Mouse (Mus musculus): ENCODE measurements around the gene Otop3. TPM values are rescaled to one million over a fixed set of nuclear protein-coding genes. Genes with fewer than 3 reads are reported as not detected.

Otop3 gene
- polyA plus RNA-seq, 1 experiment from 2014 or later = 0.11 TPM

GRCm38 (mm10) chr11:115366039-115366705 is 31.6 kb downstream of the Otop3 start:
- 18% methylated on average over 7 of the region's 7 CpGs for WGBS (ENCODE audit: insufficient replicate concordance)
- no peaks in the 10 kb centered on the region for H3K36me3 ChIP-seq (ENCODE audit: control insufficient read depth, insufficient read depth)
- peaks cover 4% of the 10 kb centered on the region for H3K4me1 ChIP-seq (ENCODE audit: control insufficient read depth, low read depth, low read length)
- H3K4me3 ChIP-seq (ENCODE audit: low read depth, low read length) = no peak overlapping the region
- peaks cover 33% of the 10 kb centered on the region for H3K27me3 ChIP-seq (ENCODE audit: control insufficient read depth, insufficient read depth, low read depth, low read length)
- H3K9me3 ChIP-seq (replicated peaks; ENCODE audit: control insufficient read depth, low read length) = no peaks in the 10 kb centered on the region
- no peak overlapping the region for H3K27ac ChIP-seq (ENCODE audit: low read length)
- H3K9ac ChIP-seq (ENCODE audit: low read depth, low read length) = no peak overlapping the region
- ATAC-seq (ENCODE audit: low read depth) = no peak
- H3K4me2 ChIP-seq (ENCODE audit: low read depth, low read length) = no peak overlapping the region

- Histone ChIP-seq H3K4me3 (ENCODE audit: low read depth, low read length) (peak overlapping the region; percentile 47), H3K9me3 (replicated peaks; ENCODE audit: control insufficient read depth, low read length) (no peaks in the 10 kb centered on the region), H3K4me2 (ENCODE audit: low read depth, low read length) (peak overlapping the region; percentile 65), H3K9ac (ENCODE audit: low read depth, low read length) (peak overlapping the region; percentile 14; the same call in 1 of the 2 replicates), H3K36me3 (ENCODE audit: control insufficient read depth, insufficient read depth) (no peaks in the 10 kb centered on the region), H3K27me3 (ENCODE audit: control insufficient read depth, insufficient read depth, low read depth, low read length) (peaks cover 37% of the 10 kb centered on the region), H3K4me1 (ENCODE audit: control insufficient read depth, low read depth, low read length) (peaks cover 4% of the 10 kb centered on the region), H3K27ac (ENCODE audit: low read length) (no peak overlapping the region)
- WGBS (ENCODE audit: insufficient replicate concordance) = 6% methylated on average over 28 of the region's 28 CpGs
- no peak for ATAC-seq (ENCODE audit: low read depth)
Measured at GRCm38 (mm10) chr11:115366706-115367394, 32.3 kb downstream of the Otop3 start.

GRCm38 (mm10) chr11:115367395-115367944 is 32.9 kb downstream of the Otop3 start, which contains the start of gene Hid1:
Hid1 (minus strand) TSS chr11:115367756.
- Histone ChIP-seq H3K9ac (ENCODE audit: low read depth, low read length) (peak within 1 kb of the TSS; percentile 17; the same call in 1 of the 2 replicates), H3K27me3 (ENCODE audit: control insufficient read depth, insufficient read depth, low read depth, low read length) (peaks cover 37% of the 10 kb centered on the region), H3K27ac (ENCODE audit: low read length) (no peak within 1 kb of the TSS), H3K36me3 (ENCODE audit: control insufficient read depth, insufficient read depth) (no peaks in the 10 kb centered on the region), H3K4me1 (ENCODE audit: control insufficient read depth, low read depth, low read length) (peaks cover 4% of the 10 kb centered on the region), H3K4me2 (ENCODE audit: low read depth, low read length) (peak within 1 kb of the TSS; percentile 65), H3K4me3 (ENCODE audit: low read depth, low read length) (peak within 1 kb of the TSS; percentile 47), H3K9me3 (replicated peaks; ENCODE audit: control insufficient read depth, low read length) (no peaks in the 10 kb centered on the region)
- WGBS (ENCODE audit: insufficient replicate concordance) = under 1% methylated on average over 39 of the region's 39 CpGs
- ATAC-seq (ENCODE audit: low read depth) = peak; percentile 79

GRCm38 (mm10) chr11:115370368-115370767 is 35.8 kb downstream of the Otop3 start:
- H3K4me2 ChIP-seq (ENCODE audit: low read depth, low read length) = no peak overlapping the region
- peaks cover 7% of the 10 kb centered on the region for H3K4me1 ChIP-seq (ENCODE audit: control insufficient read depth, low read depth, low read length)
- 38% methylated on average over 7 of the region's 7 CpGs for WGBS (ENCODE audit: insufficient replicate concordance)
- H3K27me3 ChIP-seq (ENCODE audit: control insufficient read depth, insufficient read depth, low read depth, low read length) = peaks cover 54% of the 10 kb centered on the region
- no peak overlapping the region for H3K9ac ChIP-seq (ENCODE audit: low read depth, low read length)
- H3K9me3 ChIP-seq (replicated peaks; ENCODE audit: control insufficient read depth, low read length) = no peaks in the 10 kb centered on the region
- no peaks in the 10 kb centered on the region for H3K36me3 ChIP-seq (ENCODE audit: control insufficient read depth, insufficient read depth)
- H3K4me3 ChIP-seq (ENCODE audit: low read depth, low read length) = no peak overlapping the region
- H3K27ac ChIP-seq (ENCODE audit: low read length) = no peak overlapping the region
- ATAC-seq (ENCODE audit: low read depth) = no peak

- no peak for ATAC-seq (ENCODE audit: low read depth)
- Histone ChIP-seq H3K4me3 (ENCODE audit: low read depth, low read length) (no peak overlapping the region), H3K36me3 (ENCODE audit: control insufficient read depth, insufficient read depth) (no peaks in the 10 kb centered on the region), H3K4me1 (ENCODE audit: control insufficient read depth, low read depth, low read length) (peaks cover 7% of the 10 kb centered on the region), H3K27ac (ENCODE audit: low read length) (no peak overlapping the region), H3K9ac (ENCODE audit: low read depth, low read length) (no peak overlapping the region), H3K4me2 (ENCODE audit: low read depth, low read length) (no peak overlapping the region), H3K9me3 (replicated peaks; ENCODE audit: control insufficient read depth, low read length) (no peaks in the 10 kb centered on the region), H3K27me3 (ENCODE audit: control insufficient read depth, insufficient read depth, low read depth, low read length) (peaks cover 47% of the 10 kb centered on the region)
- 49% methylated on average over 8 of the region's 8 CpGs for WGBS (ENCODE audit: insufficient replicate concordance)
Measured at GRCm38 (mm10) chr11:115371354-115371753, 36.8 kb downstream of the Otop3 start.

DNA sequence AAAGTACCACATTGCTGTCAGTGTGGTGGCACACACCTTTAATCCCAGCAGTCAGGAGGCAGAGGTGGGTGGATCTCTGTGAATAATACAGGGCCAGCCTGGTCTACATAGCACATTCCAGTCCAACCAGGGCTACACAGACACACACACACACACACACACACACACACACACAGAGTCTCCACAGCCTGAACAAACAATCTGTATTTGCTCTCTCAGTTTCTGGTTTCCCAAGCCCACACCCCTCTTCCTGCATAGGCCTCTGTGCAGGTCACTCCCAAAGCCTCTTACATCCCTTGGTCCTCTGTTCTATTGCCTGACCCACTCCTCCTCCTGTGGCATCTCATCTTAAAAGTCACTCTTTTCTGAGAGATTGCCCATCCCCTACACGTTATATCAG is 37.5 kb downstream of the Otop3 start:
- peaks cover 40% of the 10 kb centered on the region for H3K27me3 ChIP-seq (ENCODE audit: control insufficient read depth, insufficient read depth, low read depth, low read length)
- 34% methylated on average over 1 of the region's 1 CpGs for WGBS (ENCODE audit: insufficient replicate concordance)
- H3K4me2 ChIP-seq (ENCODE audit: low read depth, low read length) = no peak overlapping the region
- no peaks in the 10 kb centered on the region for H3K36me3 ChIP-seq (ENCODE audit: control insufficient read depth, insufficient read depth)
- H3K4me3 ChIP-seq (ENCODE audit: low read depth, low read length) = no peak overlapping the region
- ATAC-seq (ENCODE audit: low read depth) = no peak
- H3K4me1 ChIP-seq (ENCODE audit: control insufficient read depth, low read depth, low read length) = peaks cover 7% of the 10 kb centered on the region
- H3K27ac ChIP-seq (ENCODE audit: low read length) = no peak overlapping the region
- H3K9ac ChIP-seq (ENCODE audit: low read depth, low read length) = no peak overlapping the region
- no peaks in the 10 kb centered on the region for H3K9me3 ChIP-seq (replicated peaks; ENCODE audit: control insufficient read depth, low read length)

DNA sequence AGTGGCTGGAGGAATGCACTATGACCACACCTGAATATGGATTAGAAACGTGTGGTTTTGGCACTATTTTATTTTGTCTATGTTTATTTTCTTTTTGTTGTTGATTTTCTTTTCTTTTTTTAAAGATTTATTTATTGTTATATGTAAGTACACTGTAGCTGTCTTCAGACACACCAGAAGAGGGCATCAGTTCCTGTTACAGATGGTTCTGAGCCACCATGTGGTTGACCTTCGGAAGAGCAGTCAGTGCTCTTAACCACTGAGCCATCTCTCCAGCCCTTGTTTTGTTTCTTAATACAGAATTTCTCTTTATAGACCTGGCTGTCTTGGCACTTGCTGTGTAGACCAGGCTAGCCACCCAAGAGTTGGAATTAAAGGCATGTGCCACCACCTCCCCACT is 38.2 kb downstream of the Otop3 start:
- peaks cover 33% of the 10 kb centered on the region for H3K27me3 ChIP-seq (ENCODE audit: control insufficient read depth, insufficient read depth, low read depth, low read length)
- H3K27ac ChIP-seq (ENCODE audit: low read length) = no peak overlapping the region
- H3K4me2 ChIP-seq (ENCODE audit: low read depth, low read length) = no peak overlapping the region
- no peak for ATAC-seq (ENCODE audit: low read depth)
- peaks cover 3% of the 10 kb centered on the region for H3K4me1 ChIP-seq (ENCODE audit: control insufficient read depth, low read depth, low read length)
- 28% methylated on average over 2 of the region's 2 CpGs for WGBS (ENCODE audit: insufficient replicate concordance)
- H3K36me3 ChIP-seq (ENCODE audit: control insufficient read depth, insufficient read depth) = no peaks in the 10 kb centered on the region
- no peaks in the 10 kb centered on the region for H3K9me3 ChIP-seq (replicated peaks; ENCODE audit: control insufficient read depth, low read length)
- H3K9ac ChIP-seq (ENCODE audit: low read depth, low read length) = no peak overlapping the region
- H3K4me3 ChIP-seq (ENCODE audit: low read depth, low read length) = no peak overlapping the region

DNA sequence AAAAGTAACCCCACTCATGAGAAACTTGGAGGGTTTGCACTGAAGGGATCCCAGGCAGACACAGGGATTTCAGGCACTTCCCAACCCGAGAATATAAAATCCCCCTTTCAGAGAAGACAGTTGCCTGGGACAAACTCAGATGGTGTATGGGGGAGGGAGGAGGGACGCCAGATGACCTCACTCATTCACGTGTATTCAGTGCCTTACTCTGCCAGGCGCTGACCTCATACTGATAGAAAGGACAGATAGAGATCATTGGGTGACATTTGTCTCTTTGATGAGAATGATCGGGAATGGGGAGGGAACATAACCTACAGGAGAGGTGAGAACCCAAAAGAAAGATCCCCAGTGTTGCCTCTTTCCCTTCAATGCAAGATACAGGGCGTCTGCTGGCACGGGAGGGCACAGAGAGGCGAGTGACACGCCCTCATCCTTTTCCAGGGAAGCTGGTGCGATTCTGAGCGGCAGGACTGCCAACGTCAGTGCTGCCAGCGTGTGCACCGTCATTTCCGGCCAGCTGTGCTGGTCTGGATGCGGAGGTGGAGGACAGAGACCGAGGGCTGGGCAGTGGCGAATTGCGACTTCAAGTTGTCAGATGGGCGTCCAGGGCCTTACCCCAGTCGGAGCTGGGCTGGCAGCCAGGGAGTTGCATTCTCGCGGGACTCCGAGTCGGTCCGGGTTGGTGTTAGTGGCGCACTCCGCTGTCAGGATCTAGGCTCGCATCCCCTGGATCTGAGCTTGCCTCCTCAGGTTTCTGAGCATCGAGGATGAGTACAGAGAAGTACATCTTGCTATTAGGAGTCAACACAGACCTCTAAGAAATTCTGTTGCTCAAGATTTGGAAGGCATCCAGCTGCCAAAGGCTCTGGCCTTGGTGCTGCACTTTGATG is 39.5 kb downstream of the Otop3 start:
- peaks cover 29% of the 10 kb centered on the region for H3K27me3 ChIP-seq (ENCODE audit: control insufficient read depth, insufficient read depth, low read depth, low read length)
- no peaks in the 10 kb centered on the region for H3K36me3 ChIP-seq (ENCODE audit: control insufficient read depth, insufficient read depth)
- H3K4me3 ChIP-seq (ENCODE audit: low read depth, low read length) = peak overlapping the region; percentile 1; the same call in 1 of the 2 replicates
- no peak overlapping the region for H3K27ac ChIP-seq (ENCODE audit: low read length)
- peaks cover 3% of the 10 kb centered on the region for H3K4me1 ChIP-seq (ENCODE audit: control insufficient read depth, low read depth, low read length)
- no peaks in the 10 kb centered on the region; the same call in 1 of the 2 replicates for H3K9me3 ChIP-seq (replicated peaks; ENCODE audit: control insufficient read depth, low read length)
- WGBS (ENCODE audit: insufficient replicate concordance) = 3% methylated on average over 30 of the region's 30 CpGs
- H3K4me2 ChIP-seq (ENCODE audit: low read depth, low read length) = peak overlapping the region; percentile 26
- no peak for ATAC-seq (ENCODE audit: low read depth)
- no peak overlapping the region for H3K9ac ChIP-seq (ENCODE audit: low read depth, low read length)

Data from liver, embryonic 16.5 days (tissue).